Mouse (Mus musculus): ENCODE data around the gene Ptgfrn. TPM values are rescaled to one million over a fixed set of nuclear protein-coding genes. Genes with fewer than 3 reads are reported as not detected.

The Ptgfrn gene
- polyA plus RNA-seq, 1 experiment from 2014 or later, result 10.0 TPM

DNA sequence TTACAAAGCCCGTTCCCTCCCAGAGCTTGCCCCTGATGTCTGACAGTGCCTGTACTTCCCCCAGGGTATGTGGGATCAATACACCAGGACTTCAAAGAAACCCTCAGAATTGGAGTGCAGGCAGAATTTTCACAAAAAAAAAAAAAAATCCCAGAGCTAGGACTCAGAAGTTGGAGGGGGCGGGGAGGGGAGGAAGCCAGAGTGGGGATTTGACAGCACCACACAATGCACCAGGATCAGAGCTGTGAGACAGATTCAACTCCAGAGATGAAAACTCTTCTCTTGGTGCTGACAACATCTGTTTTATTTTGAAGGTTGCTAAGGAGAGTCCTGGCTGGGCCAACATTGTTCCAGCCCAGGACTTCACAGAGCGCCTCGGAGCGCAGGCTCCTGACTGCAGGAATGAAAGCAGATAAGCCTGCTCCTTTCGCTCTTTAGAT, 39.3 kb downstream of the Ptgfrn start:
- H3K4me1 ChIP-seq (ENCODE audit: control insufficient read depth in 2 of 2, insufficient read depth in 2 of 2, low read length in 2 of 2), result peaks cover 46 to 76% of the 10 kb centered on the region in 2 experiments
- H3K4me3 ChIP-seq (ENCODE audit: control insufficient read depth in 1 of 2, insufficient read depth in 1 of 2, low read depth in 1 of 2, low read length in 2 of 2), result no peak overlapping the region
- peak; percentile 89 for ATAC-seq (ENCODE audit: insufficient number of reproducible peaks, insufficient read depth, low FRiP score, low read depth)
- H3K27me3 ChIP-seq (ENCODE audit: control insufficient read depth, insufficient read depth, low read length), result no peaks in the 10 kb centered on the region
- peak overlapping the region; percentile 51; the same call in 1 of the 2 replicates for H3K9ac ChIP-seq (ENCODE audit: low read length)
- H3K36me3 ChIP-seq (ENCODE audit: control insufficient read depth, insufficient read depth, low read length), result peaks cover 19% of the 10 kb centered on the region
- WGBS, result 4% methylated on average over 6 of the region's 6 CpGs
- H3K27ac ChIP-seq (replicated peaks in 1 of 2; ENCODE audit: control insufficient read depth in 1 of 2, insufficient read depth in 1 of 2, low read depth in 2 of 2, low read length in 2 of 2), result peak overlapping the region; percentile 75 to 84
- H3K4me2 ChIP-seq (ENCODE audit: low read length), result peak overlapping the region; percentile 39
- no peaks in the 10 kb centered on the region for H3K9me3 ChIP-seq (ENCODE audit: control insufficient read depth, low read length)

DNA sequence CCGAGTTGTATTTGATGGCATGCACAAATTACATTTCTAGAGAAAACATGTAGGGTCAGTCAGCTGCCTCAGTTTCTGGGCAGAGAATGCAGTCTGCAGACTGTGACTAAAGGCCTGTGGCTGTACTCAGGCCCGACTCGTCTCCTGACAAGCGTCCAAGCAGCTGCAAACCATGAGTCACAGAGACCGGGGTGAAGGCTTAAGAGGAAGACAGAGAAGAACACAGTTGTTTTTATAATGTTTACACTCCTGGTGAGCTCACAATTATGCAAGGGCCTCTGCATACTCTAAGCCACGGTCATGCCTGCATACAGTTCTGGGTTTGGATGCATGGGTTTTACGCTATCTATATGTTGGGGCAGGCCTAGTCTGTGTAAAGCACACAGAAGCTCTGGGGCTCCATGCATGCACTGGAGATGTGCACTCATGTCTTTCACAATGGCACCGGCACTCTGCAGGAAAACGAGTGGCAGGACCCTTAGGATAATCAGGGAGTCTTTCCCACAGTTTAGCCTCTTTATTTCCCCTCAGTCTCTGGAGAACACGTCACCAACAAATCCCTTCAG, 39.8 kb downstream of the Ptgfrn start:
- Histone ChIP-seq H3K4me1 (ENCODE audit: control insufficient read depth in 2 of 2, insufficient read depth in 2 of 2, low read length in 2 of 2) (peaks cover 42 to 72% of the 10 kb centered on the region in 2 experiments), H3K9me3 (ENCODE audit: control insufficient read depth, low read length) (no peaks in the 10 kb centered on the region), H3K4me3 (ENCODE audit: control insufficient read depth in 1 of 2, insufficient read depth in 1 of 2, low read depth in 1 of 2, low read length in 2 of 2) (no peak overlapping the region), H3K27me3 (ENCODE audit: control insufficient read depth, insufficient read depth, low read length) (no peaks in the 10 kb centered on the region), H3K4me2 (ENCODE audit: low read length) (peak overlapping the region; percentile 39), H3K36me3 (ENCODE audit: control insufficient read depth, insufficient read depth, low read length) (peaks cover 14% of the 10 kb centered on the region), H3K27ac (replicated peaks in 1 of 2; ENCODE audit: control insufficient read depth in 1 of 2, insufficient read depth in 1 of 2, low read depth in 2 of 2, low read length in 2 of 2) (peak overlapping the region; percentile 75 to 84), H3K9ac (ENCODE audit: low read length) (peak overlapping the region; percentile 51)
- ATAC-seq (ENCODE audit: insufficient number of reproducible peaks, insufficient read depth, low FRiP score, low read depth), result no peak
- WGBS, result 26% methylated on average over 10 of the region's 10 CpGs

DNA sequence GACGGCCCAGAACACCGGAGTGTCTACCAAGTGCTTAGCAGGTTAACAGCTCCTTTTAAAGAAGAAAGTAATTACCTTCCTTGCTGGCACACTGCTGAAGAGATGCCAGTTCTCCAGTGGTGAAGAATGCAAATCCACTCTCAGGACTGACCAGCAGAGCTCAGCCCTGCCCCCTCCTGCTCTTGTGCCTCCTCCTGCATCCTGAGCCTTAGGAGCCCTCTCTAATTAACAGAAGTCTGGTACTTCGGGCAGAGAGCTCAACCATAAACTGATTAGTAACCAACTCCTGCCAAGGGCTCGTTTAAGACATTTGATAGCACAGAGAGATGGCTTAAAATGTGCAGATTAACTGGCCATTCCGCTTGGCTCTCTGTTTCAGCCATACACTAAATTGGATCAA, 41.4 kb downstream of the Ptgfrn start:
- Histone ChIP-seq H3K9me3 (ENCODE audit: control insufficient read depth, low read length) (no peaks in the 10 kb centered on the region), H3K9ac (ENCODE audit: low read length) (no peak overlapping the region), H3K4me2 (ENCODE audit: low read length) (no peak overlapping the region), H3K27me3 (ENCODE audit: control insufficient read depth, insufficient read depth, low read length) (no peaks in the 10 kb centered on the region), H3K27ac (replicated peaks in 1 of 2; ENCODE audit: control insufficient read depth in 1 of 2, insufficient read depth in 1 of 2, low read depth in 2 of 2, low read length in 2 of 2) (no peak overlapping the region), H3K4me1 (ENCODE audit: control insufficient read depth in 2 of 2, insufficient read depth in 2 of 2, low read length in 2 of 2) (peaks cover 41 to 65% of the 10 kb centered on the region in 2 experiments), H3K4me3 (ENCODE audit: control insufficient read depth in 1 of 2, insufficient read depth in 1 of 2, low read depth in 1 of 2, low read length in 2 of 2) (no peak overlapping the region), H3K36me3 (ENCODE audit: control insufficient read depth, insufficient read depth, low read length) (peaks cover 9% of the 10 kb centered on the region)
- ATAC-seq (ENCODE audit: insufficient number of reproducible peaks, insufficient read depth, low FRiP score, low read depth), result no peak
- 55% methylated on average over 5 of the region's 5 CpGs for WGBS

DNA sequence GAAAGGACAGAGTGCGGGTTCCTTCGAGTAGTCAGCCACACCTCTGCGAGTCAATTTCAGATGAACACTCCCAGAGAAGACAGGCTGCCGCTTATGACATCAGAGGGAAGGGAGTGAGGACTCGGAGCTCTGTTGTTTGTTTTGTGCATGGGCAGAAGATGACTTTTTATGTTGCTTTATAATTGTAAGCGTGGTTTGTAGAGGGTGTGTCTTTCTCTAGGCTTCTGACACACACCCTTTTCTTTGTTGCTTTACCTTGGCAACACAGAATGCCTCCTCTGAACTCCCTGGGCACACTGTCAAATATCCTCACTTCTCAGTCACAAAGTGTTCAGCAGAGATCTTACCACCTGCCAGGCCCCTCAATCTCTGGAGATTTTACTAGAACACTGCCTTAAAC, 43.9 kb downstream of the Ptgfrn start:
- 88% methylated on average over 6 of the region's 6 CpGs for WGBS
- H3K4me3 ChIP-seq (ENCODE audit: control insufficient read depth in 1 of 2, insufficient read depth in 1 of 2, low read depth in 1 of 2, low read length in 2 of 2), result no peak overlapping the region
- no peaks in the 10 kb centered on the region for H3K27me3 ChIP-seq (ENCODE audit: control insufficient read depth, insufficient read depth, low read length)
- no peak for ATAC-seq (ENCODE audit: insufficient number of reproducible peaks, insufficient read depth, low FRiP score, low read depth)
- no peak overlapping the region for H3K9ac ChIP-seq (ENCODE audit: low read length)
- peaks cover 8% of the 10 kb centered on the region; the same call in 1 of the 2 replicates for H3K36me3 ChIP-seq (ENCODE audit: control insufficient read depth, insufficient read depth, low read length)
- H3K4me1 ChIP-seq (ENCODE audit: control insufficient read depth in 2 of 2, insufficient read depth in 2 of 2, low read length in 2 of 2), result peaks cover 24 to 40% of the 10 kb centered on the region in 2 experiments
- H3K4me2 ChIP-seq (ENCODE audit: low read length), result no peak overlapping the region
- H3K9me3 ChIP-seq (ENCODE audit: control insufficient read depth, low read length), result no peaks in the 10 kb centered on the region
- H3K27ac ChIP-seq (replicated peaks in 1 of 2; ENCODE audit: control insufficient read depth in 1 of 2, insufficient read depth in 1 of 2, low read depth in 2 of 2, low read length in 2 of 2), result no peak overlapping the region

DNA sequence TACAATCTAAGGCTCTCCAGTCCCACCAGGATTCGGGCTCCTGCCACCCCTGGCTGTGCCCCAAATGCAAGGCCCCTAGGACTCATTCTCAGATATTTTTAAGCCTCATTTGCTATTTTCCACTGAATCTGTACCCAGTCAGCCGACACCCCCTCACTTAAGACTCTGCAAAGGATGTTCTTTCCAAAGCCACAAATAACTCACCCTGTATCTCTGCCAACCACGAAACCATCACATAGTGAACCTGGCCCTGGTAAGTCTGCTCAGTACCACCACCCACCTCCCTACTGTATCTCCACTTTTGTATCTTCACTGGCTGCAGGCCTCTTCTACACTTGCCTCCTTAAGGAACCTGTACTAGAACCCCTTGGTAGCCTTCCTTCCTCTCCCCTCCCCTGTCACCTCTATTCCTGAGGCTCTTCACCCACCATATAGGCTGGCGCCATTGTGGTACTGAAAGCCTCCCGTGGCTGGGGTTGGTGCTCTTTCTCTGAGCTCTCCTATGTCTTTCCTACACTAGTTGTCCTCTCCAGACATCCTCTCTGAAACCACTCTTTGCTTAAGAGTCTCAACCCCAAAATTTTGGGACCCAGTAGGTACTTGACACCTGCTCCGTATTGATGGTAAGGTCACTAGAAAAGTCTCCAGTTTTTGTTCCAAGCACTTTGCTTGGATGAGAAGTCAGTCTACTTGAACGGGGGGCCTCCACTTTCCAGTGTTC, 48.1 kb downstream of the Ptgfrn start:
- H3K4me3 ChIP-seq (ENCODE audit: control insufficient read depth in 1 of 2, insufficient read depth in 1 of 2, low read depth in 1 of 2, low read length in 2 of 2), result no peak overlapping the region
- no peaks in the 10 kb centered on the region for H3K27me3 ChIP-seq (ENCODE audit: control insufficient read depth, insufficient read depth, low read length)
- peaks cover 49% of the 10 kb centered on the region for H3K36me3 ChIP-seq (ENCODE audit: control insufficient read depth, insufficient read depth, low read length)
- no peak for ATAC-seq (ENCODE audit: insufficient number of reproducible peaks, insufficient read depth, low FRiP score, low read depth)
- 87% methylated on average over 7 of the region's 7 CpGs for WGBS
- no peaks in the 10 kb centered on the region for H3K9me3 ChIP-seq (ENCODE audit: control insufficient read depth, low read length)
- H3K27ac ChIP-seq (replicated peaks in 1 of 2; ENCODE audit: control insufficient read depth in 1 of 2, insufficient read depth in 1 of 2, low read depth in 2 of 2, low read length in 2 of 2), result no peak overlapping the region
- H3K9ac ChIP-seq (ENCODE audit: low read length), result no peak overlapping the region
- peaks cover 0 to 1% of the 10 kb centered on the region in 2 experiments; a peak in 2 of 4 replicates for H3K4me1 ChIP-seq (ENCODE audit: control insufficient read depth in 2 of 2, insufficient read depth in 2 of 2, low read length in 2 of 2)
- H3K4me2 ChIP-seq (ENCODE audit: low read length), result no peak overlapping the region

DNA sequence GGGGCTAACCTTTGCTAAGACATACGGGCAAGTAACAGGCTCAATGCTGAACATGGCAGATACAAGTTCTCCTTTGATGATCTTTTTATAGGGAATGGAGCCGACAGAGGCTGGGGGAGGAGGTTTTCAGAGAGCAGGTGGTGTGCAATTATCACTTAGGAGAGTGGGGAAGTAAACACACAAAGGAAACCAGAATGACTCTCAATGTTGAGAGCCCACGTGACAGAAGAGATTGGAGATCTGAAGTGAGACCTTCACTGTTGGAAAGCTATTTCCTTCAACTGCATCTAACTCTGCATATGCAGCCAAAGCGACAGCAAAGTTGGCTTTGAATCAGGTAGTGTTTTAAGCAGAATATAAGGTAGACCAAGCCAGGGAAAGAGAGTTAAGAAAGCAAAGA, 50.9 kb downstream of the Ptgfrn start:
- Histone ChIP-seq H3K27me3 (ENCODE audit: control insufficient read depth, insufficient read depth, low read length) (no peaks in the 10 kb centered on the region), H3K4me2 (ENCODE audit: low read length) (no peak overlapping the region), H3K9ac (ENCODE audit: low read length) (no peak overlapping the region), H3K4me3 (ENCODE audit: control insufficient read depth in 1 of 2, insufficient read depth in 1 of 2, low read depth in 1 of 2, low read length in 2 of 2) (no peak overlapping the region), H3K27ac (replicated peaks in 1 of 2; ENCODE audit: control insufficient read depth in 1 of 2, insufficient read depth in 1 of 2, low read depth in 2 of 2, low read length in 2 of 2) (no peak overlapping the region), H3K4me1 (ENCODE audit: control insufficient read depth in 2 of 2, insufficient read depth in 2 of 2, low read length in 2 of 2) (no peaks in the 10 kb centered on the region), H3K9me3 (ENCODE audit: control insufficient read depth, low read length) (no peaks in the 10 kb centered on the region), H3K36me3 (ENCODE audit: control insufficient read depth, insufficient read depth, low read length) (peaks cover 76% of the 10 kb centered on the region)
- ATAC-seq (ENCODE audit: insufficient number of reproducible peaks, insufficient read depth, low FRiP score, low read depth), result no peak
- 63% methylated on average over 4 of the region's 4 CpGs for WGBS

DNA sequence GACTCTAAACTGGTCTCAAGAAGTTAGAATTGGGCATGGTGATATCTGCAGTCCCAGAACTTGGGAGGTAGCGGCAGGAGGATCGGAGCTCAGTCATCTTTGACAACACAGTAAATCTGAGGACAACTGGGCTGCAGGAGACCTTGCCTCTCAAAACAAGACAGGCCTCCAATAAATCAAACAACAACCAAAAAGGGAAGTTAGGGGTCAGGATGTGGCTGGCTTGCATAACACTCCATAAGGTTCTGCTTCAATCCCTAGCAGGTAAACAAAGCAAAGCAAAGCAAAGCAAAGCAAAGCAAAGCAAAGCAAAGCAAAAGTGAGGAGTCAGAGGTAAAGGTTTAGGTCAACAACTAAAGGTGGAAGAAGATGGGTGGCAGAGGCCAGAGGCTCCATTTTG, 51.9 kb downstream of the Ptgfrn start:
- no peaks in the 10 kb centered on the region for H3K9me3 ChIP-seq (ENCODE audit: control insufficient read depth, low read length)
- no peak overlapping the region for H3K27ac ChIP-seq (replicated peaks in 1 of 2; ENCODE audit: control insufficient read depth in 1 of 2, insufficient read depth in 1 of 2, low read depth in 2 of 2, low read length in 2 of 2)
- H3K4me2 ChIP-seq (ENCODE audit: low read length), result no peak overlapping the region
- peaks cover 84% of the 10 kb centered on the region for H3K36me3 ChIP-seq (ENCODE audit: control insufficient read depth, insufficient read depth, low read length)
- no peak for ATAC-seq (ENCODE audit: insufficient number of reproducible peaks, insufficient read depth, low FRiP score, low read depth)
- no peak overlapping the region for H3K9ac ChIP-seq (ENCODE audit: low read length)
- H3K4me3 ChIP-seq (ENCODE audit: control insufficient read depth in 1 of 2, insufficient read depth in 1 of 2, low read depth in 1 of 2, low read length in 2 of 2), result no peak overlapping the region
- H3K27me3 ChIP-seq (ENCODE audit: control insufficient read depth, insufficient read depth, low read length), result no peaks in the 10 kb centered on the region
- 85% methylated on average over 2 of the region's 2 CpGs for WGBS
- H3K4me1 ChIP-seq (ENCODE audit: control insufficient read depth in 2 of 2, insufficient read depth in 2 of 2, low read length in 2 of 2), result no peaks in the 10 kb centered on the region

Measured in heart, embryonic 14.5 days (tissue).